Mouse (Mus musculus): ENCODE measurements around the gene Brd1. TPM values are rescaled to one million over a fixed set of nuclear protein-coding genes. Genes with fewer than 3 reads are reported as not detected.

The Brd1 gene
- polyA plus RNA-seq, 1 experiment from 2014 or later = 15.9 TPM

- no peaks in the 10 kb centered on the region for H3K36me3 ChIP-seq (ENCODE audit: control insufficient read depth, insufficient read depth, low read length)
- no peak; the same call in 1 of the 2 replicates for ATAC-seq (replicated peaks; ENCODE audit: low FRiP score)
- H3K4me3 ChIP-seq (ENCODE audit: low read depth, low read length) = no peak overlapping the region
- no peaks in the 10 kb centered on the region for H3K9me3 ChIP-seq (ENCODE audit: control insufficient read depth, low read length)
- H3K9ac ChIP-seq (ENCODE audit: low read depth, low read length) = no peak overlapping the region
- no peak for DNase-seq (ENCODE audit: low spot score)
- H3K4me1 ChIP-seq (replicated peaks; ENCODE audit: control insufficient read depth, insufficient read depth, low read length) = no peaks in the 10 kb centered on the region
- 30% methylated on average over 11 of the region's 11 CpGs for WGBS
- peaks cover 3% of the 10 kb centered on the region; the same call in 1 of the 2 replicates for H3K27me3 ChIP-seq (replicated peaks; ENCODE audit: control insufficient read depth, insufficient read depth, low read length)
- no peak overlapping the region for H3K4me2 ChIP-seq
- no peak overlapping the region for H3K27ac ChIP-seq (ENCODE audit: low read depth, low read length)
Measured at GRCm38 (mm10) chr15:88663041-88663440, 71.0 kb downstream of the Brd1 start.

DNA sequence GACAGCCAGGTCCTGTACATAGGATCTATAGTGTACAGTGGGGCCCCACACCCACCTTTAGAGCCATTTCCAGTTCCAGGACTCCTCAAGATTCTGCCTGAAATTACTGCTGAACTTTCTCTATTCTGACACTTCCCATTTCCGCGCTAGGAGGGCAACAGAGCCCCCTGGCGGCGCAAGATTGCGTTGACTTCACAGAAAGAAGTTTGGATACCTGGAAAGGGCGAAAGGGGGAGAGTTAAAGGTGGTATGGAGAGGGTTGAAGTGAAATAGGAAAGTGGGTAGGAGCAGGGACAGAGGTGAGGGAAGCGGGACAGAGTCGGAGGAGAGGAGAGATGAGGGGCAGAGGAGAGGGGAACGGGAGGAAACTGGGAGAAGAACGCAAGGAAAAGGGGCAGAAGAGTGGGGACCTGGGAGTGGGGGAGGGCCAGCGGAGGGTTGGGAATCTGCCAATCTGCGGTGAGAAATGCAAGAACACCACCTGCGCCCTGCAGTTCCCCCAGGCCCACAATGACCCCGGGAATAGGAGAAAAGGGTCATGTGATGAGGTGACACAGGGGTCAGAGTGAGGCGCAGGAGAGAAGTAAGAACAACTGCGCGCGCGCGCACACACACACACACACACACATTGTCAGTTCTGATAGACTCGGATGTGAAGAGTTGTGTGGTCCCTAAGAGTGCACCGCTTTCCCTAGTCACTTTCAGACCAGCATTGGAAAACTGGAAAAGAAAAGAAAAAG lies 71.8 kb downstream of the Brd1 start:
- H3K36me3 ChIP-seq (ENCODE audit: control insufficient read depth, insufficient read depth, low read length) = no peaks in the 10 kb centered on the region
- H3K9ac ChIP-seq (ENCODE audit: low read depth, low read length) = no peak overlapping the region
- H3K4me3 ChIP-seq (ENCODE audit: low read depth, low read length) = no peak overlapping the region; the same call in 1 of the 2 replicates
- H3K27me3 ChIP-seq (replicated peaks; ENCODE audit: control insufficient read depth, insufficient read depth, low read length) = peaks cover 3% of the 10 kb centered on the region; the same call in 1 of the 2 replicates
- no peak overlapping the region for H3K27ac ChIP-seq (ENCODE audit: low read depth, low read length)
- ATAC-seq (replicated peaks; ENCODE audit: low FRiP score) = no peak
- H3K9me3 ChIP-seq (ENCODE audit: control insufficient read depth, low read length) = no peaks in the 10 kb centered on the region
- H3K4me2 ChIP-seq = peak overlapping the region; percentile 41
- WGBS = 9% methylated on average over 22 of the region's 22 CpGs
- no peak for DNase-seq (ENCODE audit: low spot score)
- no peaks in the 10 kb centered on the region for H3K4me1 ChIP-seq (replicated peaks; ENCODE audit: control insufficient read depth, insufficient read depth, low read length)

GRCm38 (mm10) chr15:88661654-88662053 lies 72.4 kb downstream of the Brd1 start:
- Histone ChIP-seq H3K4me1 (replicated peaks; ENCODE audit: control insufficient read depth, insufficient read depth, low read length) (no peaks in the 10 kb centered on the region), H3K9ac (ENCODE audit: low read depth, low read length) (no peak overlapping the region), H3K27me3 (replicated peaks; ENCODE audit: control insufficient read depth, insufficient read depth, low read length) (peaks cover 3% of the 10 kb centered on the region; the same call in 1 of the 2 replicates), H3K4me3 (ENCODE audit: low read depth, low read length) (no peak overlapping the region), H3K9me3 (ENCODE audit: control insufficient read depth, low read length) (no peaks in the 10 kb centered on the region), H3K4me2 (no peak overlapping the region), H3K36me3 (ENCODE audit: control insufficient read depth, insufficient read depth, low read length) (no peaks in the 10 kb centered on the region), H3K27ac (ENCODE audit: low read depth, low read length) (no peak overlapping the region)
- DNase-seq (ENCODE audit: low spot score) (no peak), ATAC-seq (replicated peaks; ENCODE audit: low FRiP score) (no peak)
- WGBS = 46% methylated on average over 3 of the region's 3 CpGs

DNA sequence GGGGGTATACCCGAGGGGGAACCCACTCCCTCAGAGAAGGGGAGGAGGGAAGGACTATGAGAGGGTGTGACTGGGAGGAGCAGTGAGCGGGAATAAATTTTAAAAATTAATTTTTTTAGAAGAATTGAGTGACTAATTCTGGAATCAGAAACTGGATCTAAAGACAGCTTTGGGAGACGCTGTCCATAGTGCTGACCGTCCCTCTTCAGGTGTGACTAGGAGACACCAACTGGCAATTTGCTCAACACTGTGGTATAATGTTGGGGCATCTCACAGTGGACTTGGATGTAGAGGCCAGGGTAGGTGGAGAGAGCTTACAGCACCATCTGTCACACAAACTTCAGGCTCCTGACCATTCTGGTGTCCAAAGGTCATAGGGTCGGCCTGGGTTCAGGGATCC lies 82.0 kb downstream of the Brd1 start:
- no peak overlapping the region for H3K27ac ChIP-seq (ENCODE audit: low read depth, low read length)
- no peak overlapping the region for H3K9ac ChIP-seq (ENCODE audit: low read depth, low read length)
- no peak overlapping the region for H3K4me3 ChIP-seq (ENCODE audit: low read depth, low read length)
- H3K4me2 ChIP-seq = no peak overlapping the region
- ATAC-seq (replicated peaks; ENCODE audit: low FRiP score) (no peak), DNase-seq (ENCODE audit: low spot score) (no peak)
- H3K9me3 ChIP-seq (ENCODE audit: control insufficient read depth, low read length) = no peaks in the 10 kb centered on the region
- 50% methylated on average over 5 of the region's 5 CpGs for WGBS
- H3K36me3 ChIP-seq (ENCODE audit: control insufficient read depth, insufficient read depth, low read length) = no peaks in the 10 kb centered on the region
- no peaks in the 10 kb centered on the region for H3K4me1 ChIP-seq (replicated peaks; ENCODE audit: control insufficient read depth, insufficient read depth, low read length)
- no peaks in the 10 kb centered on the region for H3K27me3 ChIP-seq (replicated peaks; ENCODE audit: control insufficient read depth, insufficient read depth, low read length)

GRCm38 (mm10) chr15:88651019-88651418 lies 83.0 kb downstream of the Brd1 start:
- no peaks in the 10 kb centered on the region for H3K4me1 ChIP-seq (replicated peaks; ENCODE audit: control insufficient read depth, insufficient read depth, low read length)
- no peaks in the 10 kb centered on the region for H3K27me3 ChIP-seq (replicated peaks; ENCODE audit: control insufficient read depth, insufficient read depth, low read length)
- no peak overlapping the region for H3K4me3 ChIP-seq (ENCODE audit: low read depth, low read length)
- no peak overlapping the region for H3K27ac ChIP-seq (ENCODE audit: low read depth, low read length)
- ATAC-seq (replicated peaks; ENCODE audit: low FRiP score) (no peak), DNase-seq (ENCODE audit: low spot score) (peak; percentile 61)
- no peak overlapping the region for H3K9ac ChIP-seq (ENCODE audit: low read depth, low read length)
- no peaks in the 10 kb centered on the region for H3K9me3 ChIP-seq (ENCODE audit: control insufficient read depth, low read length)
- H3K4me2 ChIP-seq = no peak overlapping the region
- 24% methylated on average over 13 of the region's 13 CpGs for WGBS
- H3K36me3 ChIP-seq (ENCODE audit: control insufficient read depth, insufficient read depth, low read length) = no peaks in the 10 kb centered on the region

Other genes starting within 250 kb of the Brd1 start
- not detected in 2 replicates for gene Zdhhc25, start 133.9 kb downstream of the Brd1 start, polyA plus RNA-seq (2014; fragmentation: Nextera tagmentation; extraction: Ambion mirVana)
- gene Zbed4, start 17.4 kb upstream of the Brd1 start, polyA plus RNA-seq (2014; fragmentation: Nextera tagmentation; extraction: Ambion mirVana) = 26.4 and 31.9 TPM in 2 replicates
- gene Alg12, start 85.1 kb upstream of the Brd1 start, polyA plus RNA-seq (2014; fragmentation: Nextera tagmentation; extraction: Ambion mirVana) = 13.9 and 14.2 TPM in 2 replicates
- 107 and 109 TPM in 2 replicates for gene Creld2, start 85.4 kb upstream of the Brd1 start, polyA plus RNA-seq (2014; fragmentation: Nextera tagmentation; extraction: Ambion mirVana)
- 34.0 and 35.9 TPM in 2 replicates for gene Pim3, start 128.0 kb upstream of the Brd1 start, polyA plus RNA-seq (2014; fragmentation: Nextera tagmentation; extraction: Ambion mirVana)
- gene Ttll8, start 220.2 kb upstream of the Brd1 start, polyA plus RNA-seq (2014; fragmentation: Nextera tagmentation; extraction: Ambion mirVana) = not detected in 2 replicates
- gene Mlc1, start 244.8 kb upstream of the Brd1 start, polyA plus RNA-seq (2014; fragmentation: Nextera tagmentation; extraction: Ambion mirVana) = not detected in 2 replicates
- gene Mov10l1, start 248.7 kb upstream of the Brd1 start, polyA plus RNA-seq (2014; fragmentation: Nextera tagmentation; extraction: Ambion mirVana) = 0.18 and 0.65 TPM in 2 replicates